Mouse (Mus musculus) heart, adult 2 months (tissue): ENCODE measurements around the gene Xpo4. TPM values are rescaled to one million over a fixed set of nuclear protein-coding genes. Genes with fewer than 3 reads are reported as not detected.
A peak's percentile ranks its signal among the peaks of the same experiment; 100 is the strongest.
"Not testable (repeated sequence)": the region's sequence is repeated elsewhere in the genome, so short reads cannot be mapped to it uniquely, and the experiment has no call there.

Experiments used
- DNase-seq, 2 experiments: peaks; one replicate each; pipeline ENCODE4 v3.0.0; 2021
- H3K27ac ChIP-seq: fragments of 200-600 bp; 2 replicates; pipeline ENCODE4 v1.8.1; 2022
- H3K27me3 ChIP-seq: fragments of 200-500 bp; 2 replicates; pipeline ENCODE4 v1.6.1; 2012; ENCODE audit warnings: mild to moderate bottlenecking, low read length, inconsistent platforms, mixed read lengths; ENCODE audit not compliant: control insufficient read depth, insufficient read depth
- H3K36me3 ChIP-seq: fragments of 200-500 bp; 2 replicates; pipeline ENCODE4 v1.6.1; 2012; ENCODE audit warnings: low read length, inconsistent platforms; ENCODE audit not compliant: control insufficient read depth, insufficient read depth
- H3K4me1 ChIP-seq: fragments of 200-500 bp; 2 replicates; pipeline ENCODE4 v1.6.1; 2011; ENCODE audit warnings: low read length; ENCODE audit not compliant: control insufficient read depth, insufficient read depth
- H3K4me3 ChIP-seq: fragments of 200-600 bp; 2 replicates; pipeline ENCODE4 v1.8.1; 2022
- H3K79me2 ChIP-seq: fragments of 200-500 bp; replicated peaks from 2 replicates; pipeline ENCODE4 v1.6.1; 2012; ENCODE audit warnings: mild to moderate bottlenecking, inconsistent platforms, low read length, moderate library complexity, mixed read lengths; ENCODE audit not compliant: control insufficient read depth, insufficient read depth
- H3K9ac ChIP-seq: fragments of 200-500 bp; 2 replicates; pipeline ENCODE4 v1.6.1; 2012; ENCODE audit warnings: low read depth, mild to moderate bottlenecking, control low read depth, inconsistent platforms, low read length, mixed read lengths
- CTCF ChIP-seq: fragments of 200-600 bp; IDR thresholded peaks from 2 replicates; pipeline ENCODE4 v1.8.1; 2022; ENCODE audit warnings: antibody characterized with exemption, mild to moderate bottlenecking, moderate library complexity
- EP300 ChIP-seq: fragments of 200-500 bp; IDR thresholded peaks from 2 replicates; pipeline ENCODE4 v1.6.1; 2011; ENCODE audit warnings: low read depth, low read length, control low read depth; ENCODE audit not compliant: insufficient read depth
- POLR2A ChIP-seq: fragments of 200-500 bp; IDR thresholded peaks from 2 replicates; pipeline ENCODE4 v1.6.1; 2011; ENCODE audit warnings: mild to moderate bottlenecking, low read depth, low read length, control low read depth; ENCODE audit not compliant: insufficient read depth
- WGBS: fragments of 180-500 bp; shearing (Covaris S2); methylation state at CpG from one replicate; pipeline ENCODE4 v1.1.7; 2018; 5-methylcytosine and 5-hydroxymethylcytosine counted together
- intact Hi-C: fragments of 180-260 bp; cut with DNase I; formaldehyde crosslinking; loops from one replicate; pipeline ENCODE4 v1.15.1; 2025
- polyA plus RNA-seq: library from polyadenylated mRNA; depleted of rRNA; stranded (reverse); fragments of >200 nt; gene quantifications from 2 replicates; pipeline ENCODE4 v1.2.3, GENCODE M21; 2012
- total RNA-seq, 2 experiments: library from RNA; stranded (reverse); gene quantifications; 2 replicates each; pipeline ENCODE4 v1.2.3; 2021

The Xpo4 gene
- total and polyA plus RNA-seq, 3 experiments: 2.8 to 12.7 (median 10.9) TPM

GRCm38 (mm10) chr14:57690681-57691080, 25.5 kb upstream of the Xpo4 start:
- H3K79me2 ChIP-seq: 0 out of 2 replicates have a peak, but pooled peaks cover 2% of the 10 kb centered on the region
- no peak overlapping the region for H3K9ac ChIP-seq
- no peaks in the 10 kb centered on the region for H3K4me1 ChIP-seq
- DNase-seq: no peak
- TF ChIP-seq POLR2A: no peak
- TF ChIP-seq EP300: no peak
- TF ChIP-seq CTCF: no peak
- no peak overlapping the region for H3K27ac ChIP-seq
- 80% methylated on average over 8 of the region's 8 CpGs for WGBS
- intact Hi-C loops: no loop called here
- H3K4me3 ChIP-seq: no peak overlapping the region
- no peaks in the 10 kb centered on the region for H3K36me3 ChIP-seq
- H3K27me3 ChIP-seq: no peaks in the 10 kb centered on the region

DNA sequence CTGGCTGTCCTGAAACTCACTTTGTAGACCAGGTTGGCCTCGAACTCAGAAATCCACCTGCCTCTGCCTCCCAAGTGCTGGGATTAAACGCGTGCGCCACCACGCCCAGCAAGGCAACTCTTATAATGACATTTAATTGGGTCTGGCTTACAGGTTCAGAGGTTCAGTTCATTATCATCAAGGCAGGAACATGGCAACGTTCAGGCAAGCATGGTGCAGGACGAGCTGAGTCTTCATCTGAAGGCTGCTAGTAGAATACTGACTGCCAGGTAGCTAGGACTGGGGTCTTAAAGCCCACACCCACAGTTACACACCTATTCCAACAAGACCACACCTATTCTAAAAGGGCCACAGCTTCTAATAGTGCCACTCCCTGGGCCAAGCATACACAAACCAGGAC, 22.8 kb upstream of the Xpo4 start:
- not testable (repeated sequence) for H3K4me1 ChIP-seq, H3K79me2 ChIP-seq, H3K27ac ChIP-seq, H3K4me3 ChIP-seq, H3K9ac ChIP-seq, H3K36me3 ChIP-seq, H3K27me3 ChIP-seq, DNase-seq
- intact Hi-C loops: loop anchor here (10.0 kb wide), 1 partner anchor 107 kb away; the partner anchor contains the start of gene Sap18
- WGBS: 91% methylated on average over 7 of the region's 7 CpGs

- Histone ChIP-seq H3K36me3 (no peaks in the 10 kb centered on the region), H3K27me3 (no peaks in the 10 kb centered on the region), H3K27ac (no peak overlapping the region), H3K9ac (no peak overlapping the region), H3K4me1 (no peaks in the 10 kb centered on the region), H3K79me2 (no peaks in the 10 kb centered on the region), H3K4me3 (no peak overlapping the region)
- intact Hi-C loops: loop anchor here (10.0 kb wide), 1 partner anchor 107 kb away; the partner anchor contains the start of gene Sap18
- 85% methylated on average over 5 of the region's 5 CpGs for whole genome bisulfite sequencing
- no peak for TF ChIP-seq POLR2A
- no peak for TF ChIP-seq EP300
- no peak for TF ChIP-seq CTCF
- DNase-seq: no peak
Observed at GRCm38 (mm10) chr14:57687441-57687840, 22.2 kb upstream of the Xpo4 start.

GRCm38 (mm10) chr14:57686647-57687046, 21.4 kb upstream of the Xpo4 start:
- Histone ChIP-seq H3K36me3 (no peaks in the 10 kb centered on the region), H3K27ac (no peak overlapping the region), H3K4me1 (no peaks in the 10 kb centered on the region), H3K27me3 (no peaks in the 10 kb centered on the region), H3K4me3 (no peak overlapping the region), H3K79me2 (no peaks in the 10 kb centered on the region), H3K9ac (no peak overlapping the region)
- TF ChIP-seq CTCF (no peak), EP300 (no peak), POLR2A (no peak)
- intact Hi-C loops: loop anchor here (10.0 kb wide), 1 partner anchor 108 kb away; the partner anchor contains the start of gene Sap18
- no peak for DNase-seq
- WGBS: 92% methylated on average over 6 of the region's 6 CpGs

GRCm38 (mm10) chr14:57684579-57684978, 19.3 kb upstream of the Xpo4 start:
- Histone ChIP-seq H3K4me3 (no peak overlapping the region), H3K9ac (no peak overlapping the region), H3K79me2 (no peaks in the 10 kb centered on the region), H3K27ac (no peak overlapping the region), H3K4me1 (peaks cover 1% of the 10 kb centered on the region; the same call in 1 of the 2 replicates), H3K27me3 (no peaks in the 10 kb centered on the region), H3K36me3 (no peaks in the 10 kb centered on the region)
- intact Hi-C loops: loop anchor here (5.0 to 10.0 kb wide), 2 partner anchors 110 to 1428 kb away; partner anchors contain the start of gene Sap18
- peak; percentile 52 to 76 for DNase-seq
- TF ChIP-seq EP300: 0 out of 2 replicates have a peak, but pooled peaks have one; percentile 27
- TF ChIP-seq POLR2A: no peak
- peak; percentile 93 for TF ChIP-seq CTCF
- 7% methylated on average over 1 of the region's 1 CpGs for WGBS

- no peaks in the 10 kb centered on the region for H3K79me2 ChIP-seq
- no peak overlapping the region for H3K9ac ChIP-seq
- H3K4me3 ChIP-seq: no peak overlapping the region
- H3K4me1 ChIP-seq: peaks cover 1% of the 10 kb centered on the region; the same call in 1 of the 2 replicates
- WGBS: 87% methylated on average over 4 of the region's 4 CpGs
- no peak for TF ChIP-seq CTCF
- TF ChIP-seq POLR2A: no peak
- TF ChIP-seq EP300: no peak
- no peak overlapping the region for H3K27ac ChIP-seq
- no peak for DNase-seq
- intact Hi-C loops: loop anchor here (5.0 to 10.0 kb wide), 2 partner anchors 112 to 1430 kb away; partner anchors contain the start of gene Sap18
- no peaks in the 10 kb centered on the region for H3K36me3 ChIP-seq
- H3K27me3 ChIP-seq: no peaks in the 10 kb centered on the region
Observed at GRCm38 (mm10) chr14:57682751-57683150, 17.5 kb upstream of the Xpo4 start.
